Mouse (Mus musculus): Measurements from ENCODE around the gene Adamts18. TPM values are rescaled to one million over a fixed set of nuclear protein-coding genes. Genes with fewer than 3 reads are reported as not detected.

Gene Adamts18
- polyA plus RNA-seq, 1 experiment: not detected

DNA sequence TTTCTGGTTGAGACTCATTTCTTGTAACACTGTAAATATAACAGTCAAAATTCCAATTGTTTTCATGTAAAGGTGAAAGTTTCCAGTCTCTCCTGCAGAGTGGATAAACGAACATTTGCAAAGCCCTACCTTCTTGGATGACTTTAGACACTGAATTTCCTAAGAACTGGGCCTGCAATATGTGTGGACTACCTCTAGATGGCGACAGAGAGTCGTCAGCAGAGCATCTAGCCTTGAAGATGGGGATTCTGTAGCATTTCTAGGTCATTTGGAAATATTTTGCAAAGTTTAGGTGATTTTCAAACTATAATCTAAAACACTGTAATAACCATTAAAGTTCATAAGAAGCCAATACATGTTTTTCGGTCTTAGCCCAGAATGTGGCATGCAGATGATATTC lies 3.1 kb upstream of the Adamts18 start:
- H3K4me3 ChIP-seq (ENCODE audit: insufficient read depth, poor library complexity, severe bottlenecking): no peak overlapping the region
- no peak overlapping the region for H3ac ChIP-seq (ENCODE audit: control insufficient read depth, insufficient read length, low read depth)
- H3K27me3 ChIP-seq (ENCODE audit: control insufficient read depth, insufficient read depth, insufficient read length): no peaks in the 10 kb centered on the region
- no peaks in the 10 kb centered on the region for H3K36me3 ChIP-seq (ENCODE audit: control insufficient read depth, insufficient read depth)
- TF ChIP-seq USF1 (IDR thresholded peaks at IDR 0.05; ENCODE audit: low read depth) (no peak), CTCF (IDR thresholded peaks at IDR 0.05; ENCODE audit: control insufficient read depth, insufficient read depth, insufficient read length) (no peak), MYOG (IDR thresholded peaks at IDR 0.05; ENCODE audit: control insufficient read depth, extremely low read depth, insufficient read length) (no peak), MYOD1 (IDR thresholded peaks at IDR 0.05; ENCODE audit: control insufficient read depth, insufficient read length, low read depth) (no peak), MAX (IDR thresholded peaks at IDR 0.05) (no peak), FOSL1 (IDR thresholded peaks at IDR 0.05; ENCODE audit: insufficient read depth, low read length, poor library complexity, severe bottlenecking) (no peak), CEBPB (IDR thresholded peaks at IDR 0.05; ENCODE audit: low read depth) (no peak)
- H3K79me2 ChIP-seq (ENCODE audit: control insufficient read depth, insufficient read depth): no peaks in the 10 kb centered on the region
- no peaks in the 10 kb centered on the region for H3K79me3 ChIP-seq (ENCODE audit: low read depth)

GRCm38 (mm10) chr8:113848081-113848652 lies 371 bp downstream of the Adamts18 start:
- no peak for TF ChIP-seq MAX (IDR thresholded peaks at IDR 0.05)
- TF ChIP-seq USF1 (IDR thresholded peaks at IDR 0.05; ENCODE audit: low read depth): no peak
- TF ChIP-seq FOSL1 (IDR thresholded peaks at IDR 0.05; ENCODE audit: insufficient read depth, low read length, poor library complexity, severe bottlenecking): no peak
- TF ChIP-seq MYOG (IDR thresholded peaks at IDR 0.05; ENCODE audit: control insufficient read depth, extremely low read depth, insufficient read length): no peak
- TF ChIP-seq CEBPB (IDR thresholded peaks at IDR 0.05; ENCODE audit: low read depth): no peak
- no peak for TF ChIP-seq MYOD1 (IDR thresholded peaks at IDR 0.05; ENCODE audit: control insufficient read depth, insufficient read length, low read depth)
- TF ChIP-seq CTCF (IDR thresholded peaks at IDR 0.05; ENCODE audit: control insufficient read depth, insufficient read depth, insufficient read length): no peak
- Histone ChIP-seq H3K79me3 (ENCODE audit: low read depth) (no peaks in the 10 kb centered on the region), H3K4me3 (ENCODE audit: insufficient read depth, poor library complexity, severe bottlenecking) (no peak overlapping the region), H3K27me3 (ENCODE audit: control insufficient read depth, insufficient read depth, insufficient read length) (no peaks in the 10 kb centered on the region), H3K36me3 (ENCODE audit: control insufficient read depth, insufficient read depth) (no peaks in the 10 kb centered on the region), H3K79me2 (ENCODE audit: control insufficient read depth, insufficient read depth) (no peaks in the 10 kb centered on the region), H3ac (ENCODE audit: control insufficient read depth, insufficient read length, low read depth) (no peak overlapping the region)

- Histone ChIP-seq H3K27me3 (ENCODE audit: control insufficient read depth, insufficient read depth, insufficient read length) (no peaks in the 10 kb centered on the region), H3K79me3 (ENCODE audit: low read depth) (no peaks in the 10 kb centered on the region), H3K36me3 (ENCODE audit: control insufficient read depth, insufficient read depth) (no peaks in the 10 kb centered on the region), H3ac (ENCODE audit: control insufficient read depth, insufficient read length, low read depth) (no peak overlapping the region), H3K4me3 (ENCODE audit: insufficient read depth, poor library complexity, severe bottlenecking) (no peak overlapping the region), H3K79me2 (ENCODE audit: control insufficient read depth, insufficient read depth) (no peaks in the 10 kb centered on the region)
- TF ChIP-seq USF1 (IDR thresholded peaks at IDR 0.05; ENCODE audit: low read depth) (no peak), MYOD1 (IDR thresholded peaks at IDR 0.05; ENCODE audit: control insufficient read depth, insufficient read length, low read depth) (no peak), MYOG (IDR thresholded peaks at IDR 0.05; ENCODE audit: control insufficient read depth, extremely low read depth, insufficient read length) (no peak), MAX (IDR thresholded peaks at IDR 0.05) (no peak), CEBPB (IDR thresholded peaks at IDR 0.05; ENCODE audit: low read depth) (no peak), FOSL1 (IDR thresholded peaks at IDR 0.05; ENCODE audit: insufficient read depth, low read length, poor library complexity, severe bottlenecking) (no peak), CTCF (IDR thresholded peaks at IDR 0.05; ENCODE audit: control insufficient read depth, insufficient read depth, insufficient read length) (no peak)
Observed at GRCm38 (mm10) chr8:113847606-113848080, 895 bp downstream of the Adamts18 start.

- no peaks in the 10 kb centered on the region for H3K27me3 ChIP-seq (ENCODE audit: control insufficient read depth, insufficient read depth, insufficient read length)
- no peak for TF ChIP-seq CEBPB (IDR thresholded peaks at IDR 0.05; ENCODE audit: low read depth)
- TF ChIP-seq FOSL1 (IDR thresholded peaks at IDR 0.05; ENCODE audit: insufficient read depth, low read length, poor library complexity, severe bottlenecking): no peak
- TF ChIP-seq CTCF (IDR thresholded peaks at IDR 0.05; ENCODE audit: control insufficient read depth, insufficient read depth, insufficient read length): no peak
- TF ChIP-seq MYOD1 (IDR thresholded peaks at IDR 0.05; ENCODE audit: control insufficient read depth, insufficient read length, low read depth): no peak
- TF ChIP-seq USF1 (IDR thresholded peaks at IDR 0.05; ENCODE audit: low read depth): no peak
- TF ChIP-seq MYOG (IDR thresholded peaks at IDR 0.05; ENCODE audit: control insufficient read depth, extremely low read depth, insufficient read length): no peak
- TF ChIP-seq MAX (IDR thresholded peaks at IDR 0.05): no peak
- H3K36me3 ChIP-seq (ENCODE audit: control insufficient read depth, insufficient read depth): no peaks in the 10 kb centered on the region
- no peak overlapping the region for H3ac ChIP-seq (ENCODE audit: control insufficient read depth, insufficient read length, low read depth)
- no peaks in the 10 kb centered on the region for H3K79me3 ChIP-seq (ENCODE audit: low read depth)
- H3K4me3 ChIP-seq (ENCODE audit: insufficient read depth, poor library complexity, severe bottlenecking): no peak overlapping the region
- H3K79me2 ChIP-seq (ENCODE audit: control insufficient read depth, insufficient read depth): no peaks in the 10 kb centered on the region
Observed at GRCm38 (mm10) chr8:113846669-113847068, 1.9 kb downstream of the Adamts18 start.

GRCm38 (mm10) chr8:113844801-113845301 lies 3.7 kb downstream of the Adamts18 start:
- H3K4me3 ChIP-seq (ENCODE audit: insufficient read depth, poor library complexity, severe bottlenecking): no peak overlapping the region
- H3K79me3 ChIP-seq (ENCODE audit: low read depth): no peaks in the 10 kb centered on the region
- no peaks in the 10 kb centered on the region for H3K79me2 ChIP-seq (ENCODE audit: control insufficient read depth, insufficient read depth)
- H3K36me3 ChIP-seq (ENCODE audit: control insufficient read depth, insufficient read depth): no peaks in the 10 kb centered on the region
- TF ChIP-seq MYOD1 (IDR thresholded peaks at IDR 0.05; ENCODE audit: control insufficient read depth, insufficient read length, low read depth): no peak
- no peak for TF ChIP-seq USF1 (IDR thresholded peaks at IDR 0.05; ENCODE audit: low read depth)
- TF ChIP-seq CTCF (IDR thresholded peaks at IDR 0.05; ENCODE audit: control insufficient read depth, insufficient read depth, insufficient read length): no peak
- no peak for TF ChIP-seq CEBPB (IDR thresholded peaks at IDR 0.05; ENCODE audit: low read depth)
- no peak for TF ChIP-seq MAX (IDR thresholded peaks at IDR 0.05)
- TF ChIP-seq FOSL1 (IDR thresholded peaks at IDR 0.05; ENCODE audit: insufficient read depth, low read length, poor library complexity, severe bottlenecking): no peak
- no peak for TF ChIP-seq MYOG (IDR thresholded peaks at IDR 0.05; ENCODE audit: control insufficient read depth, extremely low read depth, insufficient read length)
- H3K27me3 ChIP-seq (ENCODE audit: control insufficient read depth, insufficient read depth, insufficient read length): no peaks in the 10 kb centered on the region
- H3ac ChIP-seq (ENCODE audit: control insufficient read depth, insufficient read length, low read depth): no peak overlapping the region
